Mouse (Mus musculus) spleen, adult 2 months (tissue): ENCODE data around the gene Klhl25.

Experiments used
- CTCF ChIP-seq: fragments of 200-500 bp; IDR thresholded peaks from 2 replicates; pipeline ENCODE4 v1.5.1; 2011; ENCODE audit warnings: mild to moderate bottlenecking, inconsistent platforms; ENCODE audit not compliant: insufficient read depth, insufficient read length, insufficient replicate concordance; ENCODE audit errors: extremely low read depth
- POLR2A ChIP-seq: fragments of 200-500 bp; IDR thresholded peaks from 2 replicates; pipeline ENCODE4 v1.6.1; 2011; ENCODE audit warnings: low read depth, low read length, inconsistent platforms

GRCm38 (mm10) chr7:75823071-75823470, 25.0 kb upstream of the Klhl25 start:
- TF ChIP-seq CTCF (no peak), POLR2A (no peak)
